Mouse (Mus musculus): Measurements from ENCODE around the gene Cacna2d3.

Gene Cacna2d3

GRCm38 (mm10) chr14:29228471-29228870, 493.2 kb downstream of the Cacna2d3 start:
- in situ Hi-C loops (cut with MboI; ENCODE audit: low pct_unique_long_range_greater_than_20kb in 1 of 2, low sequenced_read_pairs in 2 of 2, unreplicated experiment in 1 of 2): no loop called here

- in situ Hi-C loops (cut with MboI; ENCODE audit: low pct_unique_long_range_greater_than_20kb in 1 of 2, low sequenced_read_pairs in 2 of 2, unreplicated experiment in 1 of 2): no loop called here
Measured at GRCm38 (mm10) chr14:29227959-29228358, 493.7 kb downstream of the Cacna2d3 start.

GRCm38 (mm10) chr14:29225754-29226365, 495.8 kb downstream of the Cacna2d3 start:
- in situ Hi-C loops (cut with MboI; ENCODE audit: low pct_unique_long_range_greater_than_20kb in 1 of 2, low sequenced_read_pairs in 2 of 2, unreplicated experiment in 1 of 2): no loop called here

GRCm38 (mm10) chr14:29223012-29223411, 498.7 kb downstream of the Cacna2d3 start:
- in situ Hi-C loops (cut with MboI; ENCODE audit: low pct_unique_long_range_greater_than_20kb in 1 of 2, low sequenced_read_pairs in 2 of 2, unreplicated experiment in 1 of 2): no loop called here

- in situ Hi-C loops (cut with MboI; ENCODE audit: low pct_unique_long_range_greater_than_20kb in 1 of 2, low sequenced_read_pairs in 2 of 2, unreplicated experiment in 1 of 2): no loop called here
Measured at GRCm38 (mm10) chr14:29222191-29222882, 499.3 kb downstream of the Cacna2d3 start.

- in situ Hi-C loops (cut with MboI; ENCODE audit: low pct_unique_long_range_greater_than_20kb in 1 of 2, low sequenced_read_pairs in 2 of 2, unreplicated experiment in 1 of 2): no loop called here
Measured at GRCm38 (mm10) chr14:29216106-29216505, 505.6 kb downstream of the Cacna2d3 start.

GRCm38 (mm10) chr14:29204967-29205268, 516.7 kb downstream of the Cacna2d3 start:
- in situ Hi-C loops (cut with MboI; ENCODE audit: low pct_unique_long_range_greater_than_20kb in 1 of 2, low sequenced_read_pairs in 2 of 2, unreplicated experiment in 1 of 2): no loop called here

- in situ Hi-C loops (cut with MboI; ENCODE audit: low pct_unique_long_range_greater_than_20kb in 1 of 2, low sequenced_read_pairs in 2 of 2, unreplicated experiment in 1 of 2): no loop called here
Measured at GRCm38 (mm10) chr14:29204236-29204966, 517.3 kb downstream of the Cacna2d3 start.

GRCm38 (mm10) chr14:29196171-29196570, 525.5 kb downstream of the Cacna2d3 start:
- in situ Hi-C loops (cut with MboI; ENCODE audit: low pct_unique_long_range_greater_than_20kb in 1 of 2, low sequenced_read_pairs in 2 of 2, unreplicated experiment in 1 of 2): no loop called here

GRCm38 (mm10) chr14:29191426-29191825, 530.2 kb downstream of the Cacna2d3 start:
- in situ Hi-C loops (cut with MboI; ENCODE audit: low pct_unique_long_range_greater_than_20kb in 1 of 2, low sequenced_read_pairs in 2 of 2, unreplicated experiment in 1 of 2): no loop called here

- in situ Hi-C loops (cut with MboI; ENCODE audit: low pct_unique_long_range_greater_than_20kb in 1 of 2, low sequenced_read_pairs in 2 of 2, unreplicated experiment in 1 of 2): no loop called here
Measured at GRCm38 (mm10) chr14:29183730-29184129, 537.9 kb downstream of the Cacna2d3 start.

GRCm38 (mm10) chr14:29179397-29179888, 542.2 kb downstream of the Cacna2d3 start:
- in situ Hi-C loops (cut with MboI; ENCODE audit: low pct_unique_long_range_greater_than_20kb in 1 of 2, low sequenced_read_pairs in 2 of 2, unreplicated experiment in 1 of 2): no loop called here

- in situ Hi-C loops (cut with MboI; ENCODE audit: low pct_unique_long_range_greater_than_20kb in 1 of 2, low sequenced_read_pairs in 2 of 2, unreplicated experiment in 1 of 2): no loop called here
Measured at GRCm38 (mm10) chr14:29178695-29179396, 542.8 kb downstream of the Cacna2d3 start.

GRCm38 (mm10) chr14:29174762-29175161, 546.9 kb downstream of the Cacna2d3 start:
- in situ Hi-C loops (cut with MboI; ENCODE audit: low pct_unique_long_range_greater_than_20kb in 1 of 2, low sequenced_read_pairs in 2 of 2, unreplicated experiment in 1 of 2): no loop called here

- in situ Hi-C loops (cut with MboI; ENCODE audit: low pct_unique_long_range_greater_than_20kb in 1 of 2, low sequenced_read_pairs in 2 of 2, unreplicated experiment in 1 of 2): no loop called here
Measured at GRCm38 (mm10) chr14:29172207-29172606, 549.5 kb downstream of the Cacna2d3 start.

- in situ Hi-C loops (cut with MboI; ENCODE audit: low pct_unique_long_range_greater_than_20kb in 1 of 2, low sequenced_read_pairs in 2 of 2, unreplicated experiment in 1 of 2): no loop called here
Measured at GRCm38 (mm10) chr14:29164653-29165030, 557.0 kb downstream of the Cacna2d3 start.

- in situ Hi-C loops (cut with MboI; ENCODE audit: low pct_unique_long_range_greater_than_20kb in 1 of 2, low sequenced_read_pairs in 2 of 2, unreplicated experiment in 1 of 2): no loop called here
Measured at GRCm38 (mm10) chr14:29163998-29164652, 557.5 kb downstream of the Cacna2d3 start.

GRCm38 (mm10) chr14:29159803-29160202, 561.9 kb downstream of the Cacna2d3 start:
- in situ Hi-C loops (cut with MboI; ENCODE audit: low pct_unique_long_range_greater_than_20kb in 1 of 2, low sequenced_read_pairs in 2 of 2, unreplicated experiment in 1 of 2): no loop called here

GRCm38 (mm10) chr14:29157096-29157495, 564.6 kb downstream of the Cacna2d3 start:
- in situ Hi-C loops (cut with MboI; ENCODE audit: low pct_unique_long_range_greater_than_20kb in 1 of 2, low sequenced_read_pairs in 2 of 2, unreplicated experiment in 1 of 2): no loop called here
